Mouse (Mus musculus) embryonic facial prominence, embryonic 12.5 days (tissue): Measurements from ENCODE around the gene Foxl2. TPM values are rescaled to one million over a fixed set of nuclear protein-coding genes. Genes with fewer than 3 reads are reported as not detected.

ENCODE experiments used
- ATAC-seq: fragments of 200-750 bp; cut with Nextera tagmentation; 2 replicates; pipeline ENCODE4 v1.8.0; 2017; ENCODE audit not compliant: insufficient number of reproducible peaks, insufficient read depth, low FRiP score, low TSS enrichment
- H3K27ac ChIP-seq: fragments of 300-500 bp; sonication (generic); 2 replicates; pipeline ENCODE4 v1.5.1; 2016; ENCODE audit warnings: mild to moderate bottlenecking
- H3K27me3 ChIP-seq: fragments of 300-500 bp; sonication (generic); 2 replicates; pipeline ENCODE4 v1.6.1; 2016; ENCODE audit warnings: mild to moderate bottlenecking, moderate library complexity
- H3K36me3 ChIP-seq: fragments of 300-500 bp; sonication (generic); 2 replicates; pipeline ENCODE4 v1.6.1; 2016; ENCODE audit warnings: mild to moderate bottlenecking
- H3K4me1 ChIP-seq: fragments of 300-500 bp; sonication (generic); 2 replicates; pipeline ENCODE4 v1.6.1; 2016
- H3K4me2 ChIP-seq: fragments of 300-500 bp; sonication (generic); replicated peaks from 2 replicates; pipeline ENCODE4 v1.6.1; 2016; ENCODE audit warnings: mild to moderate bottlenecking, moderate library complexity
- H3K4me3 ChIP-seq: fragments of 300-500 bp; sonication (generic); 2 replicates; pipeline ENCODE4 v1.5.1; 2016; ENCODE audit warnings: mild to moderate bottlenecking
- H3K9ac ChIP-seq: fragments of 300-500 bp; sonication (generic); 2 replicates; pipeline ENCODE4 v1.6.1; 2016; ENCODE audit warnings: mild to moderate bottlenecking, moderate library complexity
- H3K9me3 ChIP-seq: fragments of 300-500 bp; sonication (generic); 2 replicates; pipeline ENCODE4 v1.6.1; 2016; ENCODE audit warnings: mild to moderate bottlenecking, moderate library complexity
- WGBS: fragments of 180-500 bp; shearing (Covaris S2); methylation state at CpG from one replicate; pipeline ENCODE4 v1.1.7; 2016; 5-methylcytosine and 5-hydroxymethylcytosine counted together
- polyA plus RNA-seq: library from polyadenylated mRNA; unstranded; fragments of >200 nt; fragmentation: Nextera tagmentation; extraction: Ambion mirVana; gene quantifications from 2 replicates; pipeline ENCODE4 v1.2.1, GENCODE M21; 2016

Foxl2 gene
- polyA plus RNA-seq, result 11.0 and 14.3 TPM in 2 replicates

- Histone ChIP-seq H3K36me3 (no peaks in the 10 kb centered on the region), H3K4me2 (peak within 1 kb of the TSS; percentile 85), H3K27ac (peak within 1 kb of the TSS; percentile 84), H3K4me3 (peak within 1 kb of the TSS; percentile 50), H3K27me3 (peaks cover 83% of the 10 kb centered on the region), H3K9ac (peak within 1 kb of the TSS; percentile 69), H3K9me3 (no peaks in the 10 kb centered on the region), H3K4me1 (peaks cover 27% of the 10 kb centered on the region)
- under 1% methylated on average over 58 of the region's 58 CpGs for WGBS
- ATAC-seq, result peak; percentile 49; the same call in 1 of the 2 replicates
Observed at GRCm38 (mm10) chr9:98955103-98955715, at the start of gene Foxl2. Foxl2 (plus strand) TSS chr9:98955288.

GRCm38 (mm10) chr9:98920629-98921523 is 34.2 kb upstream of the Foxl2 start:
- no peak overlapping the region for H3K27ac ChIP-seq
- H3K4me1 ChIP-seq, result 0 out of 2 replicates have a peak, but pooled peaks cover 13% of the 10 kb centered on the region
- H3K9ac ChIP-seq, result no peak overlapping the region
- H3K9me3 ChIP-seq, result no peaks in the 10 kb centered on the region
- H3K4me3 ChIP-seq, result no peak overlapping the region
- 92% methylated on average over 5 of the region's 5 CpGs for WGBS
- ATAC-seq, result no peak
- H3K4me2 ChIP-seq, result no peak overlapping the region
- H3K27me3 ChIP-seq, result no peaks in the 10 kb centered on the region
- H3K36me3 ChIP-seq, result no peaks in the 10 kb centered on the region

- H3K4me2 ChIP-seq, result 0 out of 2 replicates have a peak overlapping the region, but pooled peaks have one; percentile 7
- no peak overlapping the region for H3K9ac ChIP-seq
- H3K9me3 ChIP-seq, result no peaks in the 10 kb centered on the region
- H3K4me1 ChIP-seq, result 0 out of 2 replicates have a peak, but pooled peaks cover 13% of the 10 kb centered on the region
- H3K4me3 ChIP-seq, result no peak overlapping the region
- no peak for ATAC-seq
- H3K27me3 ChIP-seq, result no peaks in the 10 kb centered on the region
- no peaks in the 10 kb centered on the region for H3K36me3 ChIP-seq
- no peak overlapping the region for H3K27ac ChIP-seq
- WGBS, result 26% methylated on average over 6 of the region's 6 CpGs
Observed at GRCm38 (mm10) chr9:98923119-98923518, 32.0 kb upstream of the Foxl2 start.

DNA sequence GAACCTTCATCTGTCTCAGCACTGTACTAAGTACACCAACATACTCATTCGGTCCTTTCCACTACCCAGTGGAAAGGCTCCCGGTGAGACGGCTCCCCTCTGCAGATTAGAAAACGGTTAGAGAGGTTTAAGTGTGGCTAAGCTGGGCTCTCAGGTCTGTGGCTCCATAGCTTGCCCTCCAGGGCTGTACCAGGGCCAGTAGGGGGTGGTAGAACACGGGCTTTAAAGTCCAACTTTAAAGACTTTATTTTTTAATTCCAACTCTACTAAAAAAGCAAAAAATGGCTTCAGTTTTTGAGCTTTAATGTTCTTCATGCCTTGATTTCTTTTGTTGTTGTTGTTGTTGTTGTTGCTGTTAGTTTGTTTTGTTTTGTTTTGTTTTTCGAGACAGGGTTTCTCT is 30.9 kb upstream of the Foxl2 start:
- Histone ChIP-seq H3K36me3 (no peaks in the 10 kb centered on the region), H3K4me1 (0 out of 2 replicates have a peak, but pooled peaks cover 13% of the 10 kb centered on the region), H3K27ac (no peak overlapping the region), H3K4me3 (no peak overlapping the region), H3K27me3 (no peaks in the 10 kb centered on the region), H3K9ac (no peak overlapping the region), H3K4me2 (no peak overlapping the region), H3K9me3 (no peaks in the 10 kb centered on the region)
- ATAC-seq, result no peak
- WGBS, result 59% methylated on average over 6 of the region's 6 CpGs

GRCm38 (mm10) chr9:98929496-98929895 is 25.6 kb upstream of the Foxl2 start:
- Histone ChIP-seq H3K4me3 (no peak overlapping the region), H3K9me3 (no peaks in the 10 kb centered on the region), H3K27me3 (no peaks in the 10 kb centered on the region), H3K9ac (no peak overlapping the region), H3K36me3 (no peaks in the 10 kb centered on the region), H3K27ac (no peak overlapping the region), H3K4me1 (peaks cover 4% of the 10 kb centered on the region; the same call in 1 of the 2 replicates), H3K4me2 (no peak overlapping the region)
- WGBS, result 97% methylated on average over 2 of the region's 2 CpGs
- ATAC-seq, result no peak

GRCm38 (mm10) chr9:98932931-98933330 is 22.2 kb upstream of the Foxl2 start:
- Histone ChIP-seq H3K4me2 (no peak overlapping the region), H3K27ac (no peak overlapping the region), H3K27me3 (peaks cover 11% of the 10 kb centered on the region; the same call in 1 of the 2 replicates), H3K4me1 (peaks cover 13% of the 10 kb centered on the region), H3K4me3 (no peak overlapping the region), H3K9ac (no peak overlapping the region), H3K36me3 (no peaks in the 10 kb centered on the region), H3K9me3 (no peaks in the 10 kb centered on the region)
- 6% methylated on average over 6 of the region's 6 CpGs for WGBS
- no peak for ATAC-seq

GRCm38 (mm10) chr9:98935190-98935909 is 19.7 kb upstream of the Foxl2 start:
- no peaks in the 10 kb centered on the region for H3K9me3 ChIP-seq
- no peak overlapping the region for H3K27ac ChIP-seq
- H3K9ac ChIP-seq, result no peak overlapping the region
- no peaks in the 10 kb centered on the region for H3K36me3 ChIP-seq
- H3K4me3 ChIP-seq, result no peak overlapping the region
- 13% methylated on average over 16 of the region's 16 CpGs for WGBS
- peaks cover 13% of the 10 kb centered on the region for H3K4me1 ChIP-seq
- no peak overlapping the region for H3K4me2 ChIP-seq
- peak; percentile 71; the same call in 1 of the 2 replicates for ATAC-seq
- H3K27me3 ChIP-seq, result peaks cover 11% of the 10 kb centered on the region; the same call in 1 of the 2 replicates

DNA sequence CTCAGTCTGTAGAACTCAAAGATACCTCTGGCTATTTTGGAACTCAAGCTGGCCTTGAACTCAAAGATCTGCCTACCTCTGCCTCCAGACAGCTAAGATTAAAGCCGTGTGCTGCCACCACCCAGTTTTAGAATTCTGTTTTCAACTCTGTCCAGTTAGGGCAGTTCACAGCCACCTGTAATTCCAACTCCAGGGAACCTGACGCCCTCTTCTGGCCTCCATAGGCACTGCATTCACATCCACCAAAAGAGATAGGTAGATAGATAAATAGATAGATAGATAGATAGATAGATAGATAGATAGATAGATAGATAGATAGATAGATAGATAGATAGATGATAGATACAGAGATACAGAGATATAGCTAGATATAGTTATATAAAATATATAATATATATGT is 15.8 kb upstream of the Foxl2 start:
- H3K9me3 ChIP-seq, result no peaks in the 10 kb centered on the region
- H3K9ac ChIP-seq, result no peak overlapping the region
- H3K4me2 ChIP-seq, result no peak overlapping the region
- no peak overlapping the region for H3K27ac ChIP-seq
- WGBS, result 16% methylated on average over 2 of the region's 2 CpGs
- no peak for ATAC-seq
- H3K27me3 ChIP-seq, result peaks cover 11% of the 10 kb centered on the region; the same call in 1 of the 2 replicates
- no peak overlapping the region for H3K4me3 ChIP-seq
- H3K36me3 ChIP-seq, result no peaks in the 10 kb centered on the region
- peaks cover 8% of the 10 kb centered on the region for H3K4me1 ChIP-seq

GRCm38 (mm10) chr9:98952171-98953050 is 2.7 kb upstream of the Foxl2 start:
- Histone ChIP-seq H3K27me3 (peaks cover 72% of the 10 kb centered on the region), H3K9me3 (no peaks in the 10 kb centered on the region), H3K36me3 (no peaks in the 10 kb centered on the region), H3K4me2 (peak overlapping the region; percentile 49), H3K9ac (peak overlapping the region; percentile 24), H3K4me3 (peak overlapping the region; percentile 50), H3K27ac (no peak overlapping the region), H3K4me1 (peaks cover 27% of the 10 kb centered on the region)
- 2% methylated on average over 40 of the region's 40 CpGs for WGBS
- no peak for ATAC-seq

- Histone ChIP-seq H3K27me3 (peaks cover 72% of the 10 kb centered on the region), H3K9me3 (no peaks in the 10 kb centered on the region), H3K4me2 (peak overlapping the region; percentile 85; the same call in 1 of the 2 replicates), H3K36me3 (no peaks in the 10 kb centered on the region), H3K4me3 (peak overlapping the region; percentile 50), H3K9ac (no peak overlapping the region), H3K4me1 (peaks cover 27% of the 10 kb centered on the region), H3K27ac (no peak overlapping the region)
- no peak for ATAC-seq
- 8% methylated on average over 4 of the region's 4 CpGs for WGBS
Observed at GRCm38 (mm10) chr9:98953291-98953690, 1.8 kb upstream of the Foxl2 start.
